Mouse (Mus musculus) ES-E14 (cell line): ENCODE data around the gene Col4a2.

Source experiments
- CHD2 ChIP-seq: IDR thresholded peaks from 2 replicates; pipeline ENCODE4 v1.6.1; 2014; ENCODE audit warnings: mild to moderate bottlenecking, low read depth, low read length, inconsistent platforms
- MAFK ChIP-seq: IDR thresholded peaks from 2 replicates; pipeline ENCODE4 v1.6.1; 2014; ENCODE audit warnings: mild to moderate bottlenecking, low read depth, low read length, inconsistent platforms; ENCODE audit not compliant: insufficient read depth
- ZC3H11A ChIP-seq: IDR thresholded peaks from 2 replicates; pipeline ENCODE4 v1.6.1; 2012; ENCODE audit warnings: low read depth, mild to moderate bottlenecking, inconsistent platforms, low read length, borderline replicate concordance
- ZNF384 ChIP-seq: IDR thresholded peaks from 2 replicates; pipeline ENCODE4 v1.6.1; 2012; ENCODE audit warnings: low read depth, low read length, inconsistent platforms

DNA sequence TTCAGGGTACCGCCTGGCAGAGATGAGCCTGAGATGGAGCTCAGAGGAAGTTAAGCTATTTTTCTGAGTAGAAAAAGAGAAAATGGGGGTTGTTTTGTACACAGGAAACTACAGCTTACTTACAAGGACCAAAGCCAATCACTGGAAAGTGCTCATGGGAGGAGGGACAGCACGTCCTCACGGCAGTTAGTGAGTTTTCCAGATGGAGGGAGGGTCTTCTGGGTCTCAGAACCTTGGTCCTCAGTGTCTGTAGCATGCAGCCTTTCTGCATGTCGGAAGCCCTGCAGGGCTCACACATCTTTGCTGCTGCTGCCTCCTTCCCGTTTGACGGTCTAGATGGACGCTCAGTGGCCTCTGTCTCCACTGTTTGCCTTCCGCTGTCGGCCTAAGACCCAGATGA is 25.9 kb downstream of the Col4a2 start:
- TF ChIP-seq MAFK: no peak
- no peak for TF ChIP-seq ZNF384
- TF ChIP-seq ZC3H11A: no peak
- no peak for TF ChIP-seq CHD2
